Mouse (Mus musculus): ENCODE measurements around the gene Nrd1. TPM values are rescaled to one million over a fixed set of nuclear protein-coding genes. Genes with fewer than 3 reads are reported as not detected.

Gene Nrd1
- polyA plus RNA-seq, 1 experiment from 2014 or later, result 67.1 TPM

- Histone ChIP-seq H3K9ac (no peak overlapping the region), H3K27ac (ENCODE audit: poor library complexity, severe bottlenecking) (peak overlapping the region; percentile 8; the same call in 1 of the 2 replicates), H3K4me2 (no peak overlapping the region), H3K36me3 (peaks cover 5% of the 10 kb centered on the region), H3K4me1 (replicated peaks) (peaks cover 28% of the 10 kb centered on the region), H3K9me3 (replicated peaks) (no peaks in the 10 kb centered on the region), H3K27me3 (replicated peaks) (peaks cover 3% of the 10 kb centered on the region; the same call in 1 of the 2 replicates), H3K4me3 (no peak overlapping the region)
- WGBS, result 25% methylated on average over 2 of the region's 2 CpGs
- peak; percentile 39; the same call in 1 of the 2 replicates for ATAC-seq (ENCODE audit: insufficient number of reproducible peaks, low FRiP score)
Measured at GRCm38 (mm10) chr4:109094269-109094668, 93.8 kb downstream of the Nrd1 start.

DNA sequence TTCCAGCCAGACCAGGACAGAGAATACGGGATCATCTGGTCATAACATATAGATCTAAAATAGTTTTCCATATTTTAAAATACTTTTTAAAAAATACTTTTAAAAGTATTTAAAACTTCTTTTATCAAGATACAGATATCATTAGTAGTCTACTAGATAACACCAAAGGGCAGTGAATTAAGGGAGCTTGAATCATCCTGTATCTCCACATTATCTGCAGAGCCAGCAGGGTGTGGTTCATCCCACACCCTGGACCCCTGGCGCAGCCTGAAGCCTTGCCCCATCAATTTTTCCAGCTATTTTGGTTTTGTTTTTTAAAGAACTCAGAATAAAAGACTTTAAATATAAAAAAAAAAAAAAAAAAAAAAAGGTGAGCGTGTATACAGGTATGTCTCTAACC, 98.4 kb downstream of the Nrd1 start:
- 93% methylated on average over 3 of the region's 3 CpGs for WGBS
- Histone ChIP-seq H3K4me2 (no peak overlapping the region), H3K9ac (no peak overlapping the region), H3K27me3 (replicated peaks) (0 out of 2 replicates have a peak, but pooled peaks cover 3% of the 10 kb centered on the region), H3K4me3 (no peak overlapping the region), H3K9me3 (replicated peaks) (no peaks in the 10 kb centered on the region), H3K4me1 (replicated peaks) (peaks cover 17% of the 10 kb centered on the region), H3K27ac (ENCODE audit: poor library complexity, severe bottlenecking) (no peak overlapping the region), H3K36me3 (peaks cover 10% of the 10 kb centered on the region)
- ATAC-seq (ENCODE audit: insufficient number of reproducible peaks, low FRiP score), result no peak

DNA sequence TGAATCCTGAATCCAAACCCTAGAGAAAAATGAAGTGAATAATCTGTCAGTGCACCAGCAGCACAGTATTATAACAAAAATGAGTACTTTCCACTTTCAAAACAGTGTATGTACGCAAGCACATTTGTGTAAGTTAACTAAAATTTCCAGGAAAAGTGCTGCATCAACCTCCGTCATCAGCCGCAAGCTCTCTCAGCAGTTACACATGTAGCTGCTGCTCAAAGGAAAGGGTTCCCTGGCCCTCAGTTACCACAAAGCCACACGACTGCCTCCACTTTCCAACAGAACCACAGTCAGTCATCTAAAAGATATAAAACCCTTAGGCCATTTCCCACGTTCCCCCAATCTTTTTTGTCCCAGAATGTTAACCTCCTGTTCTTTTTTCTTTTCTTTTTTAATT, 102.1 kb downstream of the Nrd1 start:
- no peak overlapping the region for H3K4me3 ChIP-seq
- peaks cover 13% of the 10 kb centered on the region; the same call in 1 of the 2 replicates for H3K4me1 ChIP-seq (replicated peaks)
- H3K9me3 ChIP-seq (replicated peaks), result no peaks in the 10 kb centered on the region
- no peaks in the 10 kb centered on the region for H3K27me3 ChIP-seq (replicated peaks)
- H3K27ac ChIP-seq (ENCODE audit: poor library complexity, severe bottlenecking), result no peak overlapping the region
- H3K9ac ChIP-seq, result no peak overlapping the region
- H3K36me3 ChIP-seq, result peaks cover 10% of the 10 kb centered on the region
- H3K4me2 ChIP-seq, result no peak overlapping the region
- ATAC-seq (ENCODE audit: insufficient number of reproducible peaks, low FRiP score), result no peak
- WGBS, result 85% methylated on average over 5 of the region's 5 CpGs

DNA sequence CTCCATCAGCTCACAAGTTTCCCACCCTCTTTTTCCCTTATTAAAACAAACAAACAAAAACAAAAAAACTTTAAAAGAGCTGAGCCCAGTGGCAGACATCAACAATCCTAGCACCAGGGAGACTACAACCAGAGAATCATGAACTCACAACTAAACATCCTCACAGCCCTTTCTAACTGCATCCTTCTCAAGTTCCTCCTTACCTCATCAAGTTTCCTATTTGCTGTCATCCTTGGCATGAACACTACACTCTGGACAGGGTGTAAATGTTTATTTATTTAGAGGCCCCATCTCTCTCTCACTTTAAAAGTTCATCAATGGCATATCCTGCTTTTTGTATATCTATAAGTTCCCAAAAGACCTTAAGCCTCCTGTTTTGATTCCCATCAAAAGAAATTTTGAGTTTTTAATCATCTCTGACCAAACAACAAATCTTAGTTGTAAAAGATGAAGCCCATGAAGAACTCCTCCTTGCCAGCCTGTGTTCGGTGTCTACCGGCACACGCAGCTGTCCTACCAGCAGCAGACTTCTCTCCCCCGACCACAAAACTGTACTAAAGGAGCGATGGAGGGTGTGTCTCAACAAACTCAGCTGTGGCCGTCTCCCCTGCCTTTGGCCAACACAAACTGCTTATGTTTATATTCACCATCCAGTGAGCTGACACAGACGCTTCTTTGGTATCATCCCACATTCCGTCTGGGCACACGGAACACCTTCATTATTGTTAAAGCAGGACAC, 102.9 kb downstream of the Nrd1 start:
- Histone ChIP-seq H3K4me3 (no peak overlapping the region), H3K27ac (ENCODE audit: poor library complexity, severe bottlenecking) (no peak overlapping the region), H3K9ac (no peak overlapping the region), H3K27me3 (replicated peaks) (no peaks in the 10 kb centered on the region), H3K4me1 (replicated peaks) (peaks cover 13% of the 10 kb centered on the region; the same call in 1 of the 2 replicates), H3K36me3 (peaks cover 10% of the 10 kb centered on the region), H3K4me2 (no peak overlapping the region), H3K9me3 (replicated peaks) (no peaks in the 10 kb centered on the region)
- 74% methylated on average over 9 of the region's 9 CpGs for WGBS
- ATAC-seq (ENCODE audit: insufficient number of reproducible peaks, low FRiP score), result no peak

- no peak overlapping the region for H3K4me2 ChIP-seq
- no peak overlapping the region for H3K27ac ChIP-seq (ENCODE audit: poor library complexity, severe bottlenecking)
- H3K4me3 ChIP-seq, result no peak overlapping the region
- H3K36me3 ChIP-seq, result peaks cover 9% of the 10 kb centered on the region
- ATAC-seq (ENCODE audit: insufficient number of reproducible peaks, low FRiP score), result no peak
- no peak overlapping the region for H3K9ac ChIP-seq
- no peaks in the 10 kb centered on the region for H3K9me3 ChIP-seq (replicated peaks)
- H3K4me1 ChIP-seq (replicated peaks), result peaks cover 13% of the 10 kb centered on the region; the same call in 1 of the 2 replicates
- H3K27me3 ChIP-seq (replicated peaks), result no peaks in the 10 kb centered on the region
Measured at GRCm38 (mm10) chr4:109105254-109105653, 104.8 kb downstream of the Nrd1 start.

- peaks cover 5% of the 10 kb centered on the region for H3K36me3 ChIP-seq
- no peak overlapping the region for H3K4me3 ChIP-seq
- H3K9me3 ChIP-seq (replicated peaks), result no peaks in the 10 kb centered on the region
- H3K4me1 ChIP-seq (replicated peaks), result peaks cover 14% of the 10 kb centered on the region; the same call in 1 of the 2 replicates
- WGBS, result 61% methylated on average over 3 of the region's 3 CpGs
- no peak overlapping the region for H3K27ac ChIP-seq (ENCODE audit: poor library complexity, severe bottlenecking)
- ATAC-seq (ENCODE audit: insufficient number of reproducible peaks, low FRiP score), result no peak
- H3K9ac ChIP-seq, result no peak overlapping the region; the same call in 1 of the 2 replicates
- H3K27me3 ChIP-seq (replicated peaks), result no peaks in the 10 kb centered on the region
- H3K4me2 ChIP-seq, result no peak overlapping the region
Measured at GRCm38 (mm10) chr4:109106034-109106433, 105.6 kb downstream of the Nrd1 start.

DNA sequence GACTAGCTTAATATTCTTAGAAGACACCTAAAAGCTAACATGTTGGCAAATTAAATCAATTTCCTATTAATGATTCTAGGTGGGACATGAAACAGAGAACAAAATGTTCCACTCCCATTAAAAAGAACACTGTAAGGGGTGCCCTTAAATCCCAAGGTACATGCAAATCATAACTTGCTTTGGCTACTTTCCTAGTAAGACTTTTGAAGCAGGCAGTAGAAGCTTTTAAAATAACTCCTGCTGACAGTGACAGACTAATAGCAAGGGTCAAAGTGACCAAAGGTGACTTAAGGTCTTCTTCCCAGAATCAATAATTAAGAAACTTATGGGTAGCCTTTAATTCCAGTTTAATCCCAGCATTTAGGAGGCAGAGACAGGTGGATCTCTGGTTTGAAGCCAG, 106.1 kb downstream of the Nrd1 start:
- no peak overlapping the region for H3K27ac ChIP-seq (ENCODE audit: poor library complexity, severe bottlenecking)
- H3K36me3 ChIP-seq, result peaks cover under 1% of the 10 kb centered on the region; the same call in 1 of the 2 replicates
- H3K4me2 ChIP-seq, result no peak overlapping the region
- H3K4me3 ChIP-seq, result no peak overlapping the region
- no peaks in the 10 kb centered on the region for H3K9me3 ChIP-seq (replicated peaks)
- H3K9ac ChIP-seq, result no peak overlapping the region
- H3K4me1 ChIP-seq (replicated peaks), result peaks cover 15% of the 10 kb centered on the region; the same call in 1 of the 2 replicates
- no peaks in the 10 kb centered on the region for H3K27me3 ChIP-seq (replicated peaks)
- no peak for ATAC-seq (ENCODE audit: insufficient number of reproducible peaks, low FRiP score)

DNA sequence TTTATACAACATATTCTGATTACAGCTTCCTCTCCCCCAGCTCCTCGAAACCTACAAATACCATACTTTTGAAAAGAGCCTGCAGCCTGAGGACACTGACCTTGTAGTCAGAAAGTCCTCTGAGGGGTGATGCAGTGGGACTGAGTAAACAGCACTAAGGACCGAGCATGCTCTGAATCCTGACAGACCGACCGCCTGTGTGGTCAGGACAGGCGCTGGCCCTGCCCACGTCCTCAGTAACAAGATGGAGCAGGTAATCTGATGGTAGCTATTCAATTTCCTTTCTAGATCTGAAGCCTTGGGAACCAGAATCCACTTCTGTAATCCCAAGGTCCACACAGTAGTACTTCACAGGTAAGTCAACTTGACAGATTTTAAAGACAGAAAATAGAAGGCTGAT, 108.6 kb downstream of the Nrd1 start:
- H3K4me1 ChIP-seq (replicated peaks), result peaks cover 18% of the 10 kb centered on the region
- no peaks in the 10 kb centered on the region for H3K27me3 ChIP-seq (replicated peaks)
- no peaks in the 10 kb centered on the region for H3K36me3 ChIP-seq
- 83% methylated on average over 6 of the region's 6 CpGs for WGBS
- no peaks in the 10 kb centered on the region for H3K9me3 ChIP-seq (replicated peaks)
- H3K4me3 ChIP-seq, result no peak overlapping the region
- no peak for ATAC-seq (ENCODE audit: insufficient number of reproducible peaks, low FRiP score)
- H3K27ac ChIP-seq (ENCODE audit: poor library complexity, severe bottlenecking), result no peak overlapping the region
- H3K4me2 ChIP-seq, result no peak overlapping the region
- no peak overlapping the region for H3K9ac ChIP-seq

DNA sequence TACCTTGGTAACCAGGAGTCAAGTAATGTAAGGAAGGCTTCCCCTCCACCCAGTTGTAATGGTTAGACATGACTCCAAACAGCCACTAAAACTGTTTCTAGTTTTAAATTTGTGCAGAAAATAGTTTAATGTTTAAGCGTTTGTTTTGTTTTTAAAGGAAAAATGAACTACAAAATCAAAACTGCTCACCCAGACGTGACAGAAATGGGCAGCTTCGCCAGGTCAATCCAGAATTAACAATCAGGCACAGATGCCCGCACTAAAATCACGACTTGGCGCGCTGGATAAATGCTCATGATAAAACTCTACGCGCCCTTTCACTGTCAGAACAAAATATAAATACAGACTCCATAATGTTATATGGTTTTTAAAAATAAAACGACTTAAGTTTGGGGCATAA, 109.2 kb downstream of the Nrd1 start:
- 86% methylated on average over 10 of the region's 10 CpGs for WGBS
- Histone ChIP-seq H3K9ac (no peak overlapping the region), H3K4me2 (no peak overlapping the region), H3K27ac (ENCODE audit: poor library complexity, severe bottlenecking) (no peak overlapping the region), H3K4me1 (replicated peaks) (peaks cover 18% of the 10 kb centered on the region), H3K4me3 (no peak overlapping the region), H3K36me3 (no peaks in the 10 kb centered on the region), H3K27me3 (replicated peaks) (no peaks in the 10 kb centered on the region), H3K9me3 (replicated peaks) (no peaks in the 10 kb centered on the region)
- ATAC-seq (ENCODE audit: insufficient number of reproducible peaks, low FRiP score), result no peak

- no peaks in the 10 kb centered on the region for H3K9me3 ChIP-seq (replicated peaks)
- no peak for ATAC-seq (ENCODE audit: insufficient number of reproducible peaks, low FRiP score)
- H3K4me2 ChIP-seq, result no peak overlapping the region
- H3K4me3 ChIP-seq, result no peak overlapping the region
- WGBS, result 83% methylated on average over 2 of the region's 2 CpGs
- peaks cover 23% of the 10 kb centered on the region for H3K4me1 ChIP-seq (replicated peaks)
- H3K9ac ChIP-seq, result no peak overlapping the region
- no peak overlapping the region for H3K27ac ChIP-seq (ENCODE audit: poor library complexity, severe bottlenecking)
- no peaks in the 10 kb centered on the region for H3K36me3 ChIP-seq
- H3K27me3 ChIP-seq (replicated peaks), result no peaks in the 10 kb centered on the region
Measured at GRCm38 (mm10) chr4:109110978-109111377, 110.5 kb downstream of the Nrd1 start.

All from heart, embryonic 12.5 days (tissue).